Mouse (Mus musculus) hindbrain, embryonic 14.5 days (tissue): ENCODE data around the gene Kcnj2. TPM values are rescaled to one million over a fixed set of nuclear protein-coding genes. Genes with fewer than 3 reads are reported as not detected.

Experiments
- ATAC-seq: fragments of 200-750 bp; cut with Nextera tagmentation; 2 replicates; pipeline ENCODE4 v1.8.0; 2017; ENCODE audit warnings: moderate number of reproducible peaks, mild to moderate bottlenecking, moderate TSS enrichment, moderate library complexity; ENCODE audit not compliant: low FRiP score
- DNase-seq: peaks from one replicate; pipeline ENCODE4 v3.0.0-alpha.2; 2015; ENCODE audit warnings: low spot score
- H3K27ac ChIP-seq: fragments of 300-500 bp; sonication (generic); 2 replicates; pipeline ENCODE4 v1.5.1; 2014; ENCODE audit warnings: mild to moderate bottlenecking, moderate library complexity
- H3K27me3 ChIP-seq: fragments of 300-500 bp; sonication (generic); 2 replicates; pipeline ENCODE4 v1.6.1; 2014; ENCODE audit warnings: mild to moderate bottlenecking, low read length, mixed read lengths; ENCODE audit not compliant: control insufficient read depth, insufficient read depth
- H3K36me3 ChIP-seq: fragments of 300-500 bp; sonication (generic); replicated peaks from 2 replicates; pipeline ENCODE4 v1.6.1; 2014; ENCODE audit not compliant: control insufficient read depth, insufficient read depth
- H3K4me1 ChIP-seq: fragments of 300-500 bp; sonication (generic); replicated peaks from 2 replicates; pipeline ENCODE4 v1.6.1; 2014; ENCODE audit warnings: antibody characterized with exemption, low read length, mixed read lengths; ENCODE audit not compliant: control insufficient read depth, insufficient read depth
- H3K4me2 ChIP-seq: fragments of 300-500 bp; sonication (generic); replicated peaks from 2 replicates; pipeline ENCODE4 v1.6.1; 2014; ENCODE audit warnings: mild to moderate bottlenecking, moderate library complexity
- H3K4me3 ChIP-seq: fragments of 300-500 bp; sonication (generic); replicated peaks from 2 replicates; pipeline ENCODE4 v1.5.1; 2014; ENCODE audit warnings: mild to moderate bottlenecking, low read length
- H3K9ac ChIP-seq: fragments of 300-500 bp; sonication (generic); 2 replicates; pipeline ENCODE4 v1.6.1; 2014
- H3K9me3 ChIP-seq: fragments of 300-500 bp; sonication (generic); 2 replicates; pipeline ENCODE4 v1.6.1; 2016; ENCODE audit warnings: low read length; ENCODE audit not compliant: control insufficient read depth
- WGBS: fragments of 180-500 bp; shearing (Covaris S2); extraction: QIAGEN DNeasy Blood & Tissue Kit; methylation state at CpG from one replicate; pipeline ENCODE4 v1.1.7; 2014; 5-methylcytosine and 5-hydroxymethylcytosine counted together
- polyA plus RNA-seq: library from polyadenylated mRNA; unstranded; fragments of >200 nt; fragmentation: Nextera tagmentation; extraction: Ambion mirVana; gene quantifications from 2 replicates; pipeline ENCODE4 v1.2.1, GENCODE M21; 2014

Kcnj2 gene
- polyA plus RNA-seq, 1 experiment from 2014 or later, result 0.56 TPM

DNA sequence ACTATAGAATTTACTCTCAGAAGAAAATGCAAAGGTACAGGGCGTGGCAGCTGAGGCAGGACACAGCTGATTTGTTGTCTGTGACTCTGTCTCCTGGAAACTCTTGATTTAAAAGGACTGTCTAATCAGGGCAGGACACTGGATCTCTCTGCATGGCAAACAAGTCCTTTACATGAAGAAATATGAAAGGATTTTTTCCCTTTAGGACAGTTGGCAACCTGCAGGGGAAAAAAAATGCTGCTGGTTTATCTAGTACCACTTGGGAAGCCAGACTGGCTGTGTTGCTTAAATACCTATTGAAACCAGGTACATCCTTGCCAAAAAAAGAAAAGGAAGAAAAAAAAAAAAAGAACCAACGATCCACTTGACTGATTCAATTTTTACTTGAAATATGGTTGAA is 17.0 kb downstream of the Kcnj2 start:
- Histone ChIP-seq H3K27ac (no peak overlapping the region), H3K4me3 (no peak overlapping the region), H3K36me3 (no peaks in the 10 kb centered on the region), H3K4me2 (no peak overlapping the region), H3K4me1 (no peaks in the 10 kb centered on the region), H3K9ac (no peak overlapping the region), H3K9me3 (no peaks in the 10 kb centered on the region), H3K27me3 (no peaks in the 10 kb centered on the region)
- no peak for DNase-seq
- ATAC-seq, result no peak
- WGBS, result 88% methylated on average over 2 of the region's 2 CpGs

DNA sequence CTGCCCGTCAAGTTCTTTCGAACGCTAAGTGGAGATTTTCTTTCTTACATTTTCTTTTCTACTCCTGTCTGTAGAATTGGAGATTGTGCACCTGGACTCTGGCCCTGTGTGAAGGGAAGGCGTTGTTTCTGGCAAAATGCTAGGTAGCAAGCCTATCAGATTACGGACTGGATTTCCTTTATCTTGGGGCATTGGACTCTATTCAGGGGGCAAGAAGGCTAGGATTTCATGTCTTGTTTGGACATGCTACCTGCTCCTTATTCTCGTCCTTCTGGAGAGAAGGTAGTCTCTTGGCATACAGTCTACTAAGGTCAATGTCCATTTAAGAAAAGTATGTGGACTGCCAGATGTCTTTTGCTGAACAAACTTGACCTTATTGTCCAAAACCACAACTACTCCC is 21.0 kb downstream of the Kcnj2 start:
- H3K27ac ChIP-seq, result no peak overlapping the region
- no peaks in the 10 kb centered on the region for H3K36me3 ChIP-seq
- DNase-seq (no peak), ATAC-seq (no peak)
- no peak overlapping the region for H3K4me2 ChIP-seq
- H3K4me1 ChIP-seq, result no peaks in the 10 kb centered on the region
- no peak overlapping the region for H3K4me3 ChIP-seq
- no peaks in the 10 kb centered on the region for H3K27me3 ChIP-seq
- 83% methylated on average over 6 of the region's 6 CpGs for WGBS
- no peak overlapping the region for H3K9ac ChIP-seq
- H3K9me3 ChIP-seq, result no peaks in the 10 kb centered on the region

DNA sequence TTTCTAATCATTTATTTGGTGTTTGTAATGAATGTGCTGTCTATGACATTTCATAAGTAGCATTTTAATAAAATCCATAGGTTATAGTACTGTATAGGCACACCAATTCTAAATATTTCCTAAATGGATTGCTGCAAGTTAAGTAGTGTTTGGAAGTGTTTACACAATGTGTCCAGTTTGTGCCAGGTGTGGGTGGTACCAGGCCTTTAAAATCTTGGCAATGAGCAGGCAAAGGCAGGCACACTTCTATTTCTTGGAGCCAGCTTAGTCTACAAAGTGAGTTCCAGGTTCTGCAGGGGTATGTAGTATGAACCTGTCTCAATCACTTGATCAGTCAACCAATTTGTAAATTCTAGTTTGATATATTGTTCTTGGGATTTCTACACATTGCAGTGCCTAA is 22.3 kb downstream of the Kcnj2 start:
- Histone ChIP-seq H3K36me3 (no peaks in the 10 kb centered on the region), H3K9me3 (no peaks in the 10 kb centered on the region), H3K27ac (no peak overlapping the region), H3K4me1 (no peaks in the 10 kb centered on the region), H3K9ac (no peak overlapping the region), H3K27me3 (no peaks in the 10 kb centered on the region), H3K4me2 (no peak overlapping the region), H3K4me3 (no peak overlapping the region)
- DNase-seq (no peak), ATAC-seq (no peak)

DNA sequence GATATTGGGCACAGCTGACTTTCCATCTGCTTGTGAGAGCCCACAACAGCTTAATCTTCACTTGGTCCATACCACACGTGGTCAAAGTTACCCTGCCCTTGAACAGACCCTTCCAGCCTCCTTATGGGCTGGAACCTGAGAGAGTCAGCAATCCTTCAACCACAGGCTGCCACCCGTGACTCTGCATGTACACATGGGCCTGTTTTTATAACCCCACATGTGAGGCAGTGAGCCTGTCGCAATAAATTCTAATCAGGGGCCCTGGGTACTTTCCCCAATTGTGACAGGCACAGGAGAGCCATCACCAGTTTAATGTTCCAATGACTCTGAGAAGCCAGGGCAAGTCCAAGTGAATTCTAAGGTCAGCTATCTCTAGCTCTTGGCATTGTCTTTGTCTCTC is 22.8 kb downstream of the Kcnj2 start:
- DNase-seq, result no peak
- no peaks in the 10 kb centered on the region for H3K27me3 ChIP-seq
- H3K4me2 ChIP-seq, result no peak overlapping the region
- no peak overlapping the region for H3K9ac ChIP-seq
- H3K4me3 ChIP-seq, result no peak overlapping the region
- H3K9me3 ChIP-seq, result no peaks in the 10 kb centered on the region
- H3K27ac ChIP-seq, result no peak overlapping the region
- ATAC-seq, result no peak
- H3K4me1 ChIP-seq, result no peaks in the 10 kb centered on the region
- no peaks in the 10 kb centered on the region for H3K36me3 ChIP-seq
- WGBS, result 55% methylated on average over 3 of the region's 3 CpGs

DNA sequence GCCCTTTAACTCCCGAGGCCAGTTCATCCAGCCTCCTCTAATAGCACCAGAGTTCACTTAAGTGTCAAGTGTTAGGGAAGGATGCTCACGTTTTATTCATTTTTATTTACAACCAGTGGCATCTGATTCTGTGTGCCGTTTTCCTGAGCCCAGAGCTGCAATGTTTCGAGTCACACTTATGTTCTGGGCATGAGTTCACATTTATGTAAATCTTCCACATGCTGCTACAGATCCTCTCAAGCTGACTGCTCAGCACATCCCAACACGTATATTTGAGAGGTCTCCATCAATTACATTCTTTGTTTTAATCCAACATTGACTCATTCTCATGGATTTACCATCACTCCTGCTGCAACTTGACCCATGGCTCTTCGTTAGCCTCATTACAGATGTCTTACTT is 25.2 kb downstream of the Kcnj2 start:
- Histone ChIP-seq H3K36me3 (no peaks in the 10 kb centered on the region), H3K27me3 (no peaks in the 10 kb centered on the region), H3K4me3 (no peak overlapping the region), H3K27ac (no peak overlapping the region), H3K4me1 (no peaks in the 10 kb centered on the region), H3K9ac (no peak overlapping the region), H3K4me2 (no peak overlapping the region), H3K9me3 (no peaks in the 10 kb centered on the region)
- DNase-seq (no peak), ATAC-seq (no peak)
- 84% methylated on average over 6 of the region's 6 CpGs for WGBS

DNA sequence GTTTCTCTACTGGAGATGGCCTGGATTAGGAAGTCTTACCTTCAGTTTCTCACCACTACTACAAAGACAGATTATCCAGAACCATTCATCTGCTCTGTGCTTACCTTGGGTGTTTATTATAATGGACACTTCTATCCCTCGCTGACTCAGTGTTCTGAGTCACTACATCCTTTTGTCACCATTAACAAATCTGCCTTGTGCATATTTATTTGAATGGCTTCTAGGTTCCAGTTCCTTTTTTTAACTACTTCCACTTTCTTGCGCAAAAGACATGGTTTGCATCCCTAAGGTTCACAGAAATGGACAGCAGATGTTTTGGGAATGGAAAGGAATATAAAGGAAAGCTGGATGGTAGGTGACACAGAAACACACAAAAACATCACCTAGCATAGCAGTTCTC is 27.0 kb downstream of the Kcnj2 start:
- DNase-seq (no peak), ATAC-seq (no peak)
- WGBS, result 92% methylated on average over 2 of the region's 2 CpGs
- no peaks in the 10 kb centered on the region for H3K27me3 ChIP-seq
- H3K36me3 ChIP-seq, result no peaks in the 10 kb centered on the region
- no peak overlapping the region for H3K4me3 ChIP-seq
- H3K9me3 ChIP-seq, result no peaks in the 10 kb centered on the region
- no peaks in the 10 kb centered on the region for H3K4me1 ChIP-seq
- H3K4me2 ChIP-seq, result no peak overlapping the region
- no peak overlapping the region for H3K9ac ChIP-seq
- no peak overlapping the region for H3K27ac ChIP-seq

DNA sequence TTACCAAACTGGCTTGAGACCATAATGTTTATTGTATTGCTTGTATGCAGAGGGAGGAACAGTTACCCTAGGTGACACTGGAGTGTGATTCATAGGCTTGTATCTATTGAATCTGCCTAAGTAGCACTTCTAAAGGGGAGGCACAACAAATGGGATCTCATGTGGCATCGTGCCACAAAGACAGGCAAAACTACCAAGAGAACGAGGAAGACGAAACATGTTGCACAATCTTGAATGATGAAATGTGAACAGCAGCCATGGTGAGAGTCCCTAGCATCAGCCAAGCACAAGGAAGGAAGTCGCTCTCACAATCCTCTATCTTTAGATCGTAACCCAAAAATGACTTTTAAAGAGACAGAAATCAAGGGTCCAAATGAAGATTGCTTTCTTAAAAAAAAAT is 30.6 kb downstream of the Kcnj2 start:
- Histone ChIP-seq H3K27me3 (no peaks in the 10 kb centered on the region), H3K4me1 (no peaks in the 10 kb centered on the region), H3K36me3 (no peaks in the 10 kb centered on the region), H3K4me3 (no peak overlapping the region), H3K27ac (no peak overlapping the region), H3K4me2 (no peak overlapping the region), H3K9ac (no peak overlapping the region), H3K9me3 (no peaks in the 10 kb centered on the region)
- ATAC-seq, result no peak
- WGBS, result 92% methylated on average over 5 of the region's 5 CpGs
- no peak for DNase-seq

DNA sequence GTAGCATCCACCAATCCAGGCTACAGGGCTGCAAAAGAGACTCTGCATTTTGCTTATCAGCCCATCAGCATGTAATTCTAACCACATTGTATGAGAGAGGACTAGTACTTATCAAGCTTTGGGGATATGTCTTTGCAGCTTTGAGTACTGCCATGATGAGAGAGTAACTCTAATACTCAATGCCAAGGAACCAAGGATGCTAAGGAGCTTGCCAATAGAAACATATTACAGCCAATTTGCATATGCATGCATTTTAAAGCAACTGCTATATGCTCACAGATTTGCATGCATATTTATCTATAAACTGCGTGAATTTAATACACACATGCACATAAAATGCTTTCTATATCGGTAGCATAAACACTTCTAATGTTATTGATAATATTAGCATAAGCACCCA is 34.2 kb downstream of the Kcnj2 start:
- WGBS, result 84% methylated on average over 2 of the region's 2 CpGs
- no peak for DNase-seq

DNA sequence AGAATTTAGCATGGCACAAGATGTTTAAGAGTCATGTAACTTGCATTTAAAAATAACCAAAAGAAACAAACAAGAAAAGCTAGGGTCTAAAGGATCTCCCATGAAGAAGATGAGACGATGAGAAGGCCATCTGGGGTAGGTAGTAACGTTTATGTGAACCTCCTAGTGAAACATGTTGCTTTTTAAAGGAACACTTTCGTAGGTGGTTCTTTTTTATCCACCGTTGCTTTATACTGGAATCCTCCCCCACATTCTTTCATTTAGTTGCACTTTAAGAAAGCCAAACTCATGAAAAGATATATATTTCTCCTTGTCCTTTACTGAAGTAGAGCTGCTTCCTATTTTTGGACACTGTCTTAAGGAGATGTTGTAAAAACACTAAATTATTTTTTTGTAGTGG is 34.7 kb downstream of the Kcnj2 start:
- no peak overlapping the region for H3K4me2 ChIP-seq
- H3K4me3 ChIP-seq, result no peak overlapping the region
- DNase-seq (no peak), ATAC-seq (no peak)
- WGBS, result 92% methylated on average over 4 of the region's 4 CpGs
- no peaks in the 10 kb centered on the region for H3K4me1 ChIP-seq
- H3K27me3 ChIP-seq, result no peaks in the 10 kb centered on the region
- no peaks in the 10 kb centered on the region for H3K36me3 ChIP-seq
- no peaks in the 10 kb centered on the region for H3K9me3 ChIP-seq
- no peak overlapping the region for H3K27ac ChIP-seq
- H3K9ac ChIP-seq, result no peak overlapping the region

More for the DNA sequence above, 34.2 kb downstream of the Kcnj2 start:
- Histone ChIP-seq H3K4me1 (no peaks in the 10 kb centered on the region), H3K27ac (no peak overlapping the region), H3K9me3 (no peaks in the 10 kb centered on the region), H3K4me3 (no peak overlapping the region), H3K36me3 (no peaks in the 10 kb centered on the region), H3K4me2 (no peak overlapping the region), H3K9ac (no peak overlapping the region), H3K27me3 (no peaks in the 10 kb centered on the region)
- no peak for ATAC-seq

DNA sequence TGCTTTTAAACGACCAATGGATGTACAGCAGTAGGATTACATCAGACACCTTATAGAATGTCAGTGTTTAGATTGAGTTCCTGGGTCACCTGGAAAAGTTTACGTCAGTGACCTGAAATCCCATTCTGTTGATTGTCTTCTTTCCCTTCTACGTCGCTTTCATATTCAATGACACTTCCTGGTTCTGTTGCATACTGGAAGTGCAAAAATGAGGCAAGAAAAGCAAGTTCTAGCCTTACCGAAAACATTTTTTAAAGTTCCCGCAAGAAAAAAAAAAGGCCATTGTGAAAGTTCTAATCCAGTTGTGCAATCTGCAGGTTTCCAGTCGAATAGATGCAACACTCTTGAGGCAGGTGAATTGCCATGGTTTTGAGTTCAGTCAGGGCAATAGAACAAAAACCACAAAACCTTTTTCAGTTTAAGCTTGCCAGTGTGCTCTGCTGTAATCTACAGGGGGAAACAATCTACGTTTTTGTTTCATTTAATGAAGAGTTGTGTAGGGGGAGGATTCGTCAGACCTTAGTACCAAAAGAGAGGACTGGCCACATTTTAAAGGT is 35.7 kb downstream of the Kcnj2 start:
- H3K36me3 ChIP-seq, result no peaks in the 10 kb centered on the region
- WGBS, result 86% methylated on average over 9 of the region's 9 CpGs

More for the DNA sequence above, 35.7 kb downstream of the Kcnj2 start:
- ATAC-seq, result no peak
- Histone ChIP-seq H3K27me3 (no peaks in the 10 kb centered on the region), H3K4me3 (no peak overlapping the region), H3K9ac (no peak overlapping the region), H3K4me2 (no peak overlapping the region), H3K4me1 (no peaks in the 10 kb centered on the region), H3K9me3 (no peaks in the 10 kb centered on the region), H3K27ac (no peak overlapping the region)
- no peak for DNase-seq
